Mouse (Mus musculus): ENCODE measurements at regions not wholly inside any gene's neighbourhood (a gene's known extent, or its start where the extent isn't known, plus 50 kb on each side); places are given as distances from the start of the nearest gene placed in this dataset.

DNA sequence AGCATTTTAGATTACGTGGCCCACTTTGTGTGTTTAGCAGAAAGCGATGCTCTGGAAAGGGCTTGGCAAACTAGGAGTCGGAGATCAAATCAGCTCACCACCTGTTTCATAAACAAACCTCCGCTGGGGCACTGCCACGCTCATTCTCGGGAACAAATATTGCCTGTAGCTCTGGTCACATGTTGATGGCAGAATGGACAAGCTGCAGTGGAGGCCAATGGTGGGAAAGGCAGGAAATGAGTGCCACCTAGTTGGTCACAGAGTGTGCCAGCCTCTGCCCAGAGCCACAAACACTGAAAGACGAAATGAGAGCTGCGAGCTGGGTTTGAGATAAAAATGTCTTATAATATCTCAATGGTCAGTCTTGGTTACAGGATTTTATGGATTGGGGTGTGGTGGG is 259.2 kb upstream of the Csf3r start:
- no peak for DNase-seq (ENCODE audit: low spot score)

DNA sequence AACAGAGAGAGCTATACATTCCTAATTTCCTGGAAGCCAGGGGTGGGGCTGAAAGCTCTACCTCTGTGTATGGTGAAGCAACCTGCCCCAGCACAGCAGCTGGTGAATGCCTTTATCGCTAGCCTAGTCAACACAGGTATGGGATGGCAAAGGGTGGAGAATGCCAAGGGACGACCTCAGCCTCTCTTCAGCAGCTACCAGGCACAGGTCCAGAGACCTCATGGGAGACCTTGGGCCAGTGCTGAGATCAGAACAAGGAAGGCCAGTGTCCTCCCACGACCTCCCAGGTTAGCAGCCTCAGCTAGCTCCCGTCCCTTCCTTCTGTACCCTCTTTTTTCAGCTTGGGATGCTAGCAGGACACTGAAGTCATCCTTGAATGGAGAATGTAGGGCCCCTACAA is 247.2 kb upstream of the Csf3r start:
- no peak for DNase-seq (ENCODE audit: low spot score)

- DNase-seq (ENCODE audit: low spot score) = no peak
These were observed 244.2 kb upstream of the Csf3r start for GRCm38 (mm10) chr4:125780113-125780512.

DNA sequence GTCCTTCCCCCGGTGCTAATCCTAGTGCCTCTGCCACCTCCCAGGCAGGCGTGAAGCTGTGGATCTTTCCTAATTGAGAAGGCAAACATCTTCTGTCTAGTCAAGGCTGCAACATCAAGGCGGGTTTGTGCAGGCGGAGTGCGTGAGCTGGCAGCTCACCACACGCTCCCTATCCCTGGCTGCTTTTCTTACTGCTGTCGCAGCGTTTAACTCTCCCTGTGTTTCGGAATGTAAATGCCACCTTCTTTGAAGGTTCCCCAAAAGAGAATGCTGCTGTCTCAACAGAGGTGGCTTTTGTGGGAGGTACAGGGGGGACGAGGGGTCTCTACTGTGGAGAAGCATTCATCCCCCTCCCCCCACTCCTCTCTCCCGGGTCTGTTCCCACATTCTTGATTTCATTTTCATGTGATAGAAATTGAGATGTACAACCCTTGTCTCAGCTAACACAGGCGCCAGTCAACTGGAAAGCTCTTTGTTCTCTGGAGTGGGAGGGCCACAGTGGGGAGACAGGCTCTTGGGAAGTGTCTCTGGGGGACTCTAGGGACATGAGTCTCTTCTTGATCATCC is 243.3 kb upstream of the Csf3r start:
- DNase-seq (ENCODE audit: low spot score) = no peak

DNA sequence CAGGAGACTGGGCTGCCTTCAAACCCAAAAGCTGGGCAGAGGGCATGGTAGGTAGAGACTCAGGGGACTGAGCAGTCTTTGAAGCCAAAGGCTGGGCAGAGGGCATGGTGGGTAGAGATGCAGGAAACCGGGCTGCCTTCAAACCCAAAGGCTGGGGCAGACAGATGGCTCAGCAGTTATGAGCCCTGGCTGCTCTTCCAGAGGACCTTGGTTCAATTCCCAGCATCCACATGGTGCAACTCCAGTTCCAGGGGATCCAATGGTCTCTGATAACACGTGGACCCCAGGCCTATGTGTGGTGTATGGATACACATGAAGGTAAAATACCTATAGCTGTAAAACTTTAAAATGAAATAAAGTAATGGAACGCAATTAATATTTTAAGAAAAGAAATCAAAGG is 242.0 kb upstream of the Csf3r start:
- no peak for DNase-seq (ENCODE audit: low spot score)

DNA sequence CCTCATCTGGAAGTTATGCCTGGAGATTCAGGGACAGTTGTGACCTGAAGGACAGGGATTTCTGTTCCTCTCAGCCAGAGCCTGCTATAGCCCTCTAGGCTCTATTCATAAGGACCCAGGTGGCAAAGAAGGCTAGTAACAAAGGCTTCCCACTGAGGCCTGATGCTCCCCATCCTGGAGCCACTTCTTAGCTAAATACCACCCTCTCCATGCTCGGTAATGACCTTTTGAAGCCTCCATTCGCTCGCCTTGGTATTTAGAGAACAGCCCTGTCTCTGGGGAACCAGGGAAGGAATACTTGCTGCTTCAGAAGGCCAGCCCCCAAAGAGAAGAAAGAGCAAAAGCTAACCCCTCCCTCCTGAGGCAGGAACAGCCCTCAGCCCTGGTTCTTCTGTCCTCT is 238.3 kb upstream of the Csf3r start:
- DNase-seq (ENCODE audit: low spot score) = no peak

DNA sequence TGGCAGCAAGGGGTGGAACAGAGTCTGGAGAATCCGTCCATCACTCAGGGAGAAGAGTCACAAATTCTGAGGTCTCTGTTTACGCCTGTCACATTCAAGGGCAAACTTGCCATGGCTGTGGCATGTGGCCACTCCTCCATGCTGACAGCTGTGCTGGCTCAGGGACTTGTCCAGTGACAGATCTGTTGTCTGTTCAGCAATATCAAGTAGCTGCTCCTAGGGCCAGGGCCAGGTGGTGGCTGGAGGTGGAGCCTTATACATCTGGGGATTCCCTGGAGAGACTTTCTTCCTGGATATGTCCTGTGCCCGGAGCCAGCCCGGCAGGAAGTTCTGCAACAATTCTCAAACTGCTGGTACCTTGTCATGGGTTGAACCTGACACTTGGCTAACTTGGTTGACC is 229.7 kb upstream of the Csf3r start:
- DNase-seq (ENCODE audit: low spot score) = no peak

GRCm38 (mm10) chr4:125807923-125808322 is 216.4 kb upstream of the Csf3r start:
- DNase-seq (ENCODE audit: low spot score) = no peak

- DNase-seq (ENCODE audit: low spot score) = no peak
These were observed 214.8 kb upstream of the Csf3r start for GRCm38 (mm10) chr4:125809446-125810108.

GRCm38 (mm10) chr4:125810247-125810646 is 214.1 kb upstream of the Csf3r start:
- DNase-seq (ENCODE audit: low spot score) = no peak

DNA sequence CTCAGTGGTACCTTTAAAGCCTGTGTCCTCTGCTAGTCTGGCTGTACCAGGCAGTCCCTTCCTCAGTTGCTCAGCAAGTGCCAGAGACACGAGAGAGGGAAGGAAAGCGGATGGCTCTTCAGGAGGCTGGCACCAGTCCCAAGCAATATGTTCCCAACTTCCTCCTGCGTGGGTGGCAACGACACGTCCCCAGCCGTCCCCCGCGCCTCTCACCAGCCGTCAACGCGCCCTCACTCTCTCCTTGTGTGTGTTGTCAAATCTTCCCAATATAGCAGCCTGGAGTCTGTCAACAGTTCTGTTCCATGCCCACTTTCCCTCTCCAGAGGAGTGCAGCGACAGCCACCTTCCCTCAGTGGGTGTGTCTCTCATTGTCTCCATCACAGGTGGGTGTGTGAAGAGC is 210.0 kb upstream of the Csf3r start:
- DNase-seq (ENCODE audit: low spot score) = no peak

DNA sequence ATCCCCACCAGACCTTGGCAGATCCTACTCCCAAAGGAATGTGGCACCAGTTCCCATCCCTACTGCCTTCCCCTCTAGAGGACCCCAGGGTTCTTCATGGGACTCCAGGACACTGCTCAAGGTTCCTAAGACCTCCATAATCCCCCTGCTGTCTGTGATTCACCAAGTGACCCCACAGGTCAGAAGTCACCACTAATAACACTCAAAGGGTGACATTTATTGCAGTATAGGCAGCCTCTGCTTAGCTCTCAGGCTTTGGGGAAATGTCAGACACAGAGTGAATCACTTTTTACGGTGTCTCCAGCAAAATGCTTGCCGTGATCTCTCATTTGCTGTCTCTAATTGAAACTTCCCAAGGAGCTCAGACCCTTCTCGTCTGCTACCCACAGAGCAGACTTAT is 209.1 kb upstream of the Csf3r start:
- no peak for DNase-seq (ENCODE audit: low spot score)

GRCm38 (mm10) chr4:125824525-125824924 is 199.8 kb upstream of the Csf3r start:
- DNase-seq (ENCODE audit: low spot score) = no peak

DNA sequence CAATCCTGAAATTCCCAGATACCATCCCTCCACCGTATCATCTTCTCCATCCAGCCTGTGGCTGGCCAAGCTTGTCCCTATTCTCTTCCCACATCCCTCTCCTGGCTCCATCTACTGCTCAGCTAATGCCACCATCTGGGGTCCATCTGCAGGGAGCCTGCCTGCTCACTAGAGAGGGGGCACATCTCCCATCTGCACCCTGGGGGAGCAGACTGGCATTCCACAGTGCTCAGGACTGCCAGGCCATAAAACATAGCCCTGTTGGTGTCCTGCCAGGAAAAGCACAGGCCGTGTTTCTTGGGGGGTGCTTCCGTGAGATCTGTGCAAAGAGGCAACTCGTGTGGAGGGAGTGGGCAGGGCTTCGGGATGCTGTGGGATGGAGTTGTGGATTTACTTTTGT is 197.9 kb upstream of the Csf3r start:
- DNase-seq (ENCODE audit: low spot score) = no peak

DNA sequence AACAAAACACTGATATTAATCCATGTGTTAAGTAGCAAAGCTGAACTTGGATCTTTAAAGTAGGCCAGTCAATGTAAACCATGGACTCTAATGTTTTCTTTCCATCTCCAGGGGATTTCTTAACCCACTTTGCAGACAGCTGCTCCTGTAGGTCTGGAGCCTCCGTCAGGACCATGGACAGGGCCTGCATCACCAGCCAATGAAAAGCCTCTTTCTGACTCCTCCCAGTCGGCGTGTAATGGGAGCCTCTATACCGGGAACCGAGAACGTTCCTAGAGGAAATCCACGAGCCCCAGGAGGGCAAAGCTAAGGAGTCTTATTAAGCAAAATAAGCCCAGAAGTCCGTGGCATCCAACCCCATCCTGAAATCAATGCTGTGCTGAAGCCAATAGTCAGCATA is 189.1 kb upstream of the Csf3r start:
- DNase-seq (ENCODE audit: low spot score) = no peak

DNA sequence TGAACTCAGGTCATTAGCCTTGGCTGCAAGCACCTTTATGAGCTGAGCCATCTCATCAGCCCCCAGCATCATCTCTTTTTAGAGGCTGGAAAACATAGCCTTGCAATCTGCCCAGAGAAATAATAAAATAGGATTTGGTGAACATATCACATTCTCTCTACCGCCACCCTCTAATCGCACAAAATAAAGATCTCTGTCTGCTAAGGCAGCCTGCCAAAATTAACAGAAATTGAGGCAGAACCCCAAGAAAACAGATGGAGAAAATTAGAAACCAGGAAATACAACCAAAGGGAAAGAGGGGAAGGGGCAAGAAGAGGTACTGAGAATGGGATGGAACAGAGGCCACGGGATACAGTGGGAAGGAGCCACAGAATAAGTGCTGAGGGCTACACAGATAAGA is 176.8 kb upstream of the Csf3r start:
- DNase-seq (ENCODE audit: low spot score) = no peak

DNA sequence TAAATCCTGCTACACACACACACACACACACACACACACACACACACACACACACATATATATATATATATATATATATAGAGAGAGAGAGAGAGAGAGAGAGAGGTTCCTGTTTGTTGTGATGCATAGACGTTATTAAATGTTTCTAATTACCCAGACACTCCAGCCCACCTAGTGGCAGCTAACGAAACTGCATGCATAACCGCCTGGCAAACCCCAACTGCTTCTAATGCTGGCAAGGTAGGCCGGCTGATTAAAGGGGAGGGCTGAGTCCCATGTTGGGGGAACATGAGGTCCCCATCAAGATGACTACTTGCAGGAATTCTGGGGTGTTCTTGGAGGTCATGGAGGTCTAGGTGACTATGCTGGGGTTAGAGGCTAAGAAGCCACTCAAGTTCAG is 174.1 kb upstream of the Csf3r start:
- DNase-seq (ENCODE audit: low spot score) = peak; percentile 24

- DNase-seq (ENCODE audit: low spot score) = no peak
These were observed 171.8 kb upstream of the Csf3r start for GRCm38 (mm10) chr4:125852545-125852944.

DNA sequence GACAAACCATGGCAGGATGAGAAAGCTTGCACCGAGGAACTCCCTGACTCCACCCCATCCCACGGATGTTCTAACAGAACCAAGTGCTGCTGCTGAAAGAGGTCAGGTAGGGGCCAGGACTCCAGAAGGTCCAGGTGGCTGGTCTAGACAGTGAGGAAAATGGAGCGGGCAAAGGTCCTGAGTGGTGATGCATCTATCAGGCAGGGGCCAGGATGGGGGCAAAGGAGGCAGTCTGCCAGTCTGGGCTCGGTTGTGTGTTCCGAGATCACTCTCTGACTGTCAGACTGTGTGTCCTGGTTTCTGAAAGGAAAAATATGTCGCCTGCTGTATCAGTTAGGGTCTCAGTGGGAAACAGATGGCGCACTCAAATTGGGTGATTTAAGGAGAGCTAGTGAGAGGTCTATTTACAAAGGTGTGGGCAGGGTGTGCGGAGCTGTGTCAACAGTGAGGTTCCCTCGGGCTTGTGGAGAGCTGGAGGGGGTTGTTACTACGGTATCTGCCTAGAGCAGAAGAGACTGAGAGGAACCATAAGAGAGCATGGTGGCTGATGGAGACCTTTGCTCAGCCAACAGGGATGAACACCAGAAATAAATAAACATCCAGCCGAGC is 168.3 kb upstream of the Csf3r start:
- no peak for DNase-seq (ENCODE audit: low spot score)

DNA sequence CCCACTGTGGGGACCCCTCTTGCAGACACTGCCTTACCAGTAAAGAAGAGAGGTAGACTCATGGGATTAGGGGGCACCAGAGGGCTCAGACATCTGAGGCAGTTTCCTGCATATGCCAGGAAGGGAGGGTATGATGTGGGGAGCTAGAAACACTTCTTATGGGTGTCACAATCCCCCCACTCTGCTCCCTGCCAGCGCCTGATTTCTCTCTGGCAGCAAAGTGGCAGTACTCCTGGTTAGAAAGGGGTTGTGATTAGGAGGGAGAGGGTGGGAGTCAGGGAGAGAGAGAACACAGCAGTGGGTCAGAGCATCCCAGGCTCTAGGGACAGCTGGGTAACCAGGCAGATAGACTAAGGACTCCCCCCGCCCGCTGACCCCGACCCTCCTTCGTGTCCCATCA is 167.6 kb upstream of the Csf3r start:
- DNase-seq (ENCODE audit: low spot score) = no peak

DNA sequence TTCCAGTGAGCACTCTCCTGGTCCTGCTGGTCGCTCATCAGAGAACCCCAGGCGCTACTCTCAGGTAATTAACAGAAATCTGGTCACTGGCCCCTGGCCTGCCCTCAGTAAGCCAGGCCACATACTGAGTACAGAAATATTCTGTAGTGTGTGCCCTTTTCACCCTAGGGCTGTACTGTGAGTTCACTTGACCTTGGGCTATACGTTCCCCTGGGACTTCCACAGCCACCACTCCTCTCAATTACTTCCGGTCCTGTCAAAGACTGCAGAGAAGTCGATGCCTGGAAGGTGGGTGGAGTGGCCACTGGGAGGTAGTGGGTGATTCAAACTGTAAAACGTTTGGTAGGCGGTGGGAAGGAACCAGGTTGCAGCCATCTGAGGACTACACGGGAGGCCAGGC is 159.3 kb upstream of the Csf3r start:
- DNase-seq (ENCODE audit: low spot score) = no peak

GRCm38 (mm10) chr4:125865728-125866127 is 158.6 kb upstream of the Csf3r start:
- no peak for DNase-seq (ENCODE audit: low spot score)

DNA sequence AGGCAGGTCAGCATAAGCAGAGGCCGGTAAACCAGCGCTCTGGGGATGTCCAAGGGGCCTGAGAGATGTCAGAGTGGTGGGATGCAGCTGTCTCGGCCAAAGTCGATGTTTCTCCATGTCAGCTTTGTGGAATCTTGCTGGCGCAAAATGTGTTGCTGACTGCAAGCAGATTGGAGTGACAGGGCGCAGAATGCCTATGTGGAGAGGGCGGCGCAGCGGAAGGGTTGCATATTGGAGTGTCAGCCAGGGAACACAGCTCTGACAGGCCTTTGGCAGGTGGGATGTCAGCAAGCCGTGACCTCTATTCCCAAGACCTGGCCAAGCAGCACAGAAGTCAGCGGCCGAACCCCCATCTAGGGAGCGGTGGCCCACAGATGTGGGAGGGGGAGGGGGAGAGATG is 153.1 kb upstream of the Csf3r start:
- DNase-seq (ENCODE audit: low spot score) = no peak

- no peak for DNase-seq (ENCODE audit: low spot score)
These were observed 144.3 kb upstream of the Csf3r start for GRCm38 (mm10) chr4:125880028-125880427.

Measured in gastrocnemius, adult 18-20 months (tissue).